Mouse (Mus musculus) erythroblast, embryonic 14.5 days (primary cell): Measurements from ENCODE around the gene Col5a1.

Experiments
- GATA1 ChIP-seq: IDR thresholded peaks from 2 replicates; pipeline ENCODE4 v1.6.1; 2012; ENCODE audit warnings: low read length, inconsistent platforms, mixed read lengths
- TAL1 ChIP-seq: IDR thresholded peaks from 3 replicates; pipeline ENCODE4 v1.6.1; 2012; ENCODE audit warnings: low read length, inconsistent platforms, mixed read lengths

- TF ChIP-seq GATA1: no peak
- TF ChIP-seq TAL1: no peak
These were observed 9.4 kb downstream of the Col5a1 start for GRCm38 (mm10) chr2:27895648-27896047.
